Mouse (Mus musculus) spleen, adult 2 months (tissue): ENCODE results near the gene Cnep1r1. TPM values are rescaled to one million over a fixed set of nuclear protein-coding genes. Genes with fewer than 3 reads are reported as not detected.

Experiments
- DNase-seq, 2 experiments: peaks; one replicate each; pipeline versions ENCODE4 v3.0.0 to v3.0.0-alpha.2; 2012 to 2021; ENCODE audit warnings: low spot score in 2 of 2, low read depth in 1 of 2
- H3K27ac ChIP-seq: fragments of 200-500 bp; 2 replicates; pipeline ENCODE4 v1.5.1; 2012; ENCODE audit warnings: low read length, inconsistent platforms; ENCODE audit not compliant: insufficient read depth
- H3K27me3 ChIP-seq: fragments of 200-500 bp; 2 replicates; pipeline ENCODE4 v1.6.1; 2012; ENCODE audit warnings: mild to moderate bottlenecking, moderate library complexity, low read length, inconsistent platforms; ENCODE audit not compliant: control insufficient read depth, insufficient read depth
- H3K36me3 ChIP-seq: fragments of 200-500 bp; 2 replicates; pipeline ENCODE4 v1.6.1; 2012; ENCODE audit warnings: mild to moderate bottlenecking, low read length, inconsistent platforms; ENCODE audit not compliant: control insufficient read depth, insufficient read depth
- H3K4me1 ChIP-seq: fragments of 200-500 bp; 2 replicates; pipeline ENCODE4 v1.6.1; 2011; ENCODE audit warnings: inconsistent platforms; ENCODE audit not compliant: control insufficient read depth, insufficient read depth, insufficient read length
- H3K4me3 ChIP-seq: fragments of 200-500 bp; 2 replicates; pipeline ENCODE4 v1.5.1; 2011; ENCODE audit warnings: mild to moderate bottlenecking, inconsistent platforms; ENCODE audit not compliant: insufficient read depth, insufficient read length; ENCODE audit errors: extremely low read depth
- CTCF ChIP-seq: fragments of 200-500 bp; IDR thresholded peaks from 2 replicates; pipeline ENCODE4 v1.5.1; 2011; ENCODE audit warnings: mild to moderate bottlenecking, inconsistent platforms; ENCODE audit not compliant: insufficient read depth, insufficient read length, insufficient replicate concordance; ENCODE audit errors: extremely low read depth
- POLR2A ChIP-seq: fragments of 200-500 bp; IDR thresholded peaks from 2 replicates; pipeline ENCODE4 v1.6.1; 2011; ENCODE audit warnings: low read depth, low read length, inconsistent platforms
- WGBS: fragments of 180-500 bp; shearing (Covaris S2); methylation state at CpG from one replicate; pipeline ENCODE4 v1.1.7; 2018; 5-methylcytosine and 5-hydroxymethylcytosine counted together
- polyA plus RNA-seq: library from polyadenylated mRNA; depleted of rRNA; stranded (reverse); fragments of >200 nt; gene quantifications from 2 replicates; pipeline ENCODE4 v1.2.3, GENCODE M21; 2012; rRNA removed

Cnep1r1 gene
- polyA plus RNA-seq, 1 experiment: 7.3 TPM

GRCm38 (mm10) chr8:88177291-88177690 is 58.7 kb downstream of the Cnep1r1 start:
- Histone ChIP-seq H3K36me3 (no peaks in the 10 kb centered on the region; the same call in none of the 2 replicates), H3K27me3 (no peaks in the 10 kb centered on the region), H3K4me3 (no peak overlapping the region), H3K27ac (no peak overlapping the region), H3K4me1 (no peaks in the 10 kb centered on the region; the same call in 1 of the 2 replicates)
- no peak for DNase-seq
- TF ChIP-seq POLR2A: no peak
- WGBS: 72% methylated on average over 8 of the region's 8 CpGs

GRCm38 (mm10) chr8:88183121-88183520 is 64.6 kb downstream of the Cnep1r1 start:
- no peak overlapping the region for H3K27ac ChIP-seq
- H3K36me3 ChIP-seq: no peaks in the 10 kb centered on the region
- no peaks in the 10 kb centered on the region for H3K27me3 ChIP-seq
- no peaks in the 10 kb centered on the region for H3K4me1 ChIP-seq
- no peak overlapping the region for H3K4me3 ChIP-seq
- 68% methylated on average over 2 of the region's 2 CpGs for WGBS
- no peak for DNase-seq
- TF ChIP-seq CTCF (no peak), POLR2A (no peak)

Other genes starting within 250 kb of the Cnep1r1 start
- gene Zfp423, start 159.2 kb upstream of the Cnep1r1 start, polyA plus RNA-seq: 4.6 and 5.3 TPM in 2 replicates
- 8.9 and 9.5 TPM in 2 replicates for gene Heatr3, start 19.1 kb downstream of the Cnep1r1 start, polyA plus RNA-seq
- gene Tent4b, start 80.4 kb downstream of the Cnep1r1 start, polyA plus RNA-seq: 15.3 and 18.1 TPM in 2 replicates
- gene Adcy7, start 153.6 kb downstream of the Cnep1r1 start, polyA plus RNA-seq: 76.9 and 98.6 TPM in 2 replicates
- gene Brd7, start 243.4 kb downstream of the Cnep1r1 start, polyA plus RNA-seq: 9.2 and 13.0 TPM in 2 replicates